Mouse (Mus musculus): ENCODE data around the gene Egfl7.

- no peak for TF ChIP-seq CTCF (conservative IDR thresholded peaks at IDR 0.05; ENCODE audit: low read length)
- TF ChIP-seq NANOG (IDR thresholded peaks at IDR 0.05; ENCODE audit: borderline replicate concordance, low read length) = no peak
- TF ChIP-seq POU5F1 (IDR thresholded peaks at IDR 0.05; ENCODE audit: borderline replicate concordance, low read length) = no peak
Observed at GRCm38 (mm10) chr2:26598462-26598861, 18.6 kb downstream of the Egfl7 start.

Measured in E14TG2a.4 (cell line).